Mouse (Mus musculus) spleen, adult 2 months (tissue): ENCODE results near the gene Cetn3.

Experiments
- CTCF ChIP-seq: fragments of 200-500 bp; IDR thresholded peaks from 2 replicates; pipeline ENCODE4 v1.5.1; 2011; ENCODE audit warnings: mild to moderate bottlenecking, inconsistent platforms; ENCODE audit not compliant: insufficient read depth, insufficient read length, insufficient replicate concordance; ENCODE audit errors: extremely low read depth
- POLR2A ChIP-seq: fragments of 200-500 bp; IDR thresholded peaks from 2 replicates; pipeline ENCODE4 v1.6.1; 2011; ENCODE audit warnings: low read depth, low read length, inconsistent platforms

- TF ChIP-seq CTCF, result no peak
- no peak for TF ChIP-seq POLR2A
Measured at GRCm38 (mm10) chr13:81793850-81794249, 11.0 kb downstream of the Cetn3 start.
